Comparison of ENCODE assay signal across 14 mouse cellular contexts in genomic region chr4:111583562-111584237, GRCm38 (mm10).
DNase-seq lines count a peak whose midpoint lies in the region; ATAC-seq lines count a peak whose summit lies in the region.
"Had no signal": no experiment of that assay in that cellular context is flagged by ENCODE, and none has a peak within 500 bp of the region (broad histone marks: within the 10 kb centered on the region; RNA-seq: fewer than 3 reads in every experiment).

No protein-coding gene starts in this region.

- 0 out of 2 replicates have a peak, but pooled peaks cover 3% of the 10 kb centered on the region for H3K4me1 ChIP-seq in kidney, embryonic 15.5 days
- H3K4me1 ChIP-seq in midbrain, embryonic 13.5 days (replicated peaks): peaks cover 17% of the 10 kb centered on the region; the same call in 1 of the 2 replicates
- H3K4me1 ChIP-seq in midbrain, embryonic 14.5 days (ENCODE audit: control insufficient read depth, insufficient read depth, low read length): no peaks in the 10 kb centered on the region
- H3K4me1 ChIP-seq in forebrain, embryonic 13.5 days: peaks cover 24% of the 10 kb centered on the region
- peaks cover 16% of the 10 kb centered on the region for H3K4me1 ChIP-seq in neural tube, embryonic 15.5 days

- no peak overlapping the region for H3K4me3 ChIP-seq in kidney, embryonic 15.5 days (replicated peaks)
- H3K4me3 ChIP-seq in midbrain, embryonic 13.5 days (replicated peaks): no peak overlapping the region
- H3K4me3 ChIP-seq in midbrain, embryonic 14.5 days (replicated peaks; ENCODE audit: low read depth, low read length): no peak overlapping the region
- H3K4me3 ChIP-seq in forebrain, embryonic 13.5 days: no peak overlapping the region
- no peak overlapping the region for H3K4me3 ChIP-seq in neural tube, embryonic 15.5 days (replicated peaks)
- H3K4me3 ChIP-seq: heart, adult 2 months; midbrain, embryonic 15.5 days had no signal

- H3K4me2 ChIP-seq in kidney, embryonic 15.5 days: no peak overlapping the region
- H3K4me2 ChIP-seq in midbrain, embryonic 13.5 days (replicated peaks): no peak overlapping the region
- no peak overlapping the region for H3K4me2 ChIP-seq in midbrain, embryonic 14.5 days (ENCODE audit: low read length)
- peak overlapping the region; percentile 15; the same call in 1 of the 2 replicates for H3K4me2 ChIP-seq in forebrain, embryonic 13.5 days
- H3K4me2 ChIP-seq in neural tube, embryonic 15.5 days: no peak overlapping the region
- H3K4me2 ChIP-seq: midbrain, embryonic 15.5 days had no signal

- WGBS in kidney, embryonic 15.5 days: 46% methylated on average over 10 of the region's 10 CpGs
- 81% methylated on average over 10 of the region's 10 CpGs for WGBS in midbrain, embryonic 13.5 days
- WGBS in midbrain, embryonic 14.5 days: 78% methylated on average over 10 of the region's 10 CpGs
- WGBS in forebrain, embryonic 13.5 days: 51% methylated on average over 10 of the region's 10 CpGs
- 57% methylated on average over 10 of the region's 10 CpGs for WGBS in neural tube, embryonic 15.5 days

- no peaks in the 10 kb centered on the region for H3K9me3 ChIP-seq in kidney, embryonic 15.5 days (replicated peaks)
- H3K9me3 ChIP-seq in midbrain, embryonic 13.5 days: no peaks in the 10 kb centered on the region
- no peaks in the 10 kb centered on the region for H3K9me3 ChIP-seq in midbrain, embryonic 14.5 days (ENCODE audit: control insufficient read depth, low read length)
- no peaks in the 10 kb centered on the region for H3K9me3 ChIP-seq in forebrain, embryonic 13.5 days (replicated peaks)
- no peaks in the 10 kb centered on the region for H3K9me3 ChIP-seq in neural tube, embryonic 15.5 days (replicated peaks)
- H3K9me3 ChIP-seq: midbrain, embryonic 15.5 days had no signal

- ATAC-seq in kidney, embryonic 15.5 days (replicated peaks; ENCODE audit: low FRiP score): peak; percentile 74; the same call in 1 of the 2 replicates
- peak; percentile 40; the same call in 1 of the 2 replicates for ATAC-seq in midbrain, embryonic 13.5 days
- no peak for ATAC-seq in midbrain, embryonic 14.5 days (ENCODE audit: low FRiP score, low TSS enrichment)
- ATAC-seq in forebrain, embryonic 13.5 days: peak; percentile 77
- ATAC-seq in neural tube, embryonic 15.5 days (ENCODE audit: low FRiP score): peak; percentile 34; the same call in 1 of the 2 replicates
- ATAC-seq: midbrain, embryonic 15.5 days had no signal

- H3K27me3 ChIP-seq in kidney, embryonic 15.5 days: no peaks in the 10 kb centered on the region
- no peaks in the 10 kb centered on the region for H3K27me3 ChIP-seq in midbrain, embryonic 13.5 days
- H3K27me3 ChIP-seq in midbrain, embryonic 14.5 days (ENCODE audit: control insufficient read depth, insufficient read depth, low read length): no peaks in the 10 kb centered on the region
- H3K27me3 ChIP-seq in forebrain, embryonic 13.5 days: no peaks in the 10 kb centered on the region
- no peaks in the 10 kb centered on the region for H3K27me3 ChIP-seq in neural tube, embryonic 15.5 days (replicated peaks)
- H3K27me3 ChIP-seq: midbrain, embryonic 15.5 days had no signal

- H3K9ac ChIP-seq in kidney, embryonic 15.5 days: no peak overlapping the region
- no peak overlapping the region for H3K9ac ChIP-seq in midbrain, embryonic 13.5 days (replicated peaks)
- no peak overlapping the region for H3K9ac ChIP-seq in midbrain, embryonic 14.5 days (replicated peaks; ENCODE audit: low read length)
- H3K9ac ChIP-seq in forebrain, embryonic 13.5 days: no peak overlapping the region
- H3K9ac ChIP-seq in neural tube, embryonic 15.5 days (replicated peaks): no peak overlapping the region
- H3K9ac ChIP-seq: midbrain, embryonic 15.5 days had no signal

- no peak for DNase-seq in kidney, postnatal 14 days
- DNase-seq in midbrain, embryonic 14.5 days: no peak
- no peak for DNase-seq in ovary, postnatal 14 days (ENCODE audit: low spot score)
- no peak for DNase-seq in liver
- DNase-seq: adrenal gland, postnatal 14 days; cerebellum, adult 11-12 months; embryo, embryonic 11 days; heart, adult 2 months; kidney, postnatal 25 days had no signal

- H3K36me3 ChIP-seq in kidney, embryonic 15.5 days: no peaks in the 10 kb centered on the region
- no peaks in the 10 kb centered on the region for H3K36me3 ChIP-seq in midbrain, embryonic 13.5 days
- no peaks in the 10 kb centered on the region for H3K36me3 ChIP-seq in midbrain, embryonic 14.5 days (ENCODE audit: control insufficient read depth, insufficient read depth, low read length)
- H3K36me3 ChIP-seq in forebrain, embryonic 13.5 days (ENCODE audit: poor library complexity, severe bottlenecking): no peaks in the 10 kb centered on the region
- no peaks in the 10 kb centered on the region for H3K36me3 ChIP-seq in neural tube, embryonic 15.5 days
- H3K36me3 ChIP-seq: midbrain, embryonic 15.5 days had no signal

- H3K27ac ChIP-seq in kidney, embryonic 15.5 days: no peak overlapping the region
- no peak overlapping the region for H3K27ac ChIP-seq in midbrain, embryonic 13.5 days
- H3K27ac ChIP-seq in midbrain, embryonic 14.5 days (replicated peaks; ENCODE audit: low read depth, low read length): no peak overlapping the region
- H3K27ac ChIP-seq in forebrain, embryonic 13.5 days: no peak overlapping the region
- H3K27ac ChIP-seq in neural tube, embryonic 15.5 days (replicated peaks): no peak overlapping the region; the same call in 1 of the 2 replicates
- H3K27ac ChIP-seq: heart, adult 2 months; midbrain, embryonic 15.5 days had no signal
